Mouse (Mus musculus) embryo, embryonic 9.5 days (tissue): Measurements from ENCODE around the gene Ltbp3.
A peak's percentile ranks its signal among the peaks of the same experiment; 100 is the strongest.

ENCODE experiments used
- DNase-seq: peaks from one replicate; pipeline ENCODE4 v3.0.0-alpha.2; 2017; ENCODE audit errors: extremely low spot score

Ltbp3 gene

DNA sequence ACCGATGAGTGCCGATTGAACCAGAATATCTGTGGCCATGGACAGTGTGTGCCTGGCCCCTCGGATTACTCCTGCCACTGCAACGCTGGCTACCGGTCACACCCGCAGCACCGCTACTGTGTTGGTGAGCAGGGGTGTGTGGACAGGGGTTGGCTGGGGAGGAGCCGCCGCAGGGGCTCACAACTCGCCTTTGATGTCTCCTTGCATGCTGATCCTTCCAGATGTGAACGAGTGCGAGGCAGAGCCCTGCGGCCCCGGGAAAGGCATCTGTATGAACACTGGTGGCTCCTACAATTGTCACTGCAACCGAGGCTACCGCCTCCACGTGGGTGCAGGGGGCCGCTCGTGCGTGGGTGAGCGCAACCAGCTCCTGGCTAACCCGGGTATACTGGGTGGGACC lies 10.2 kb downstream of the Ltbp3 start:
- DNase-seq = no peak

DNA sequence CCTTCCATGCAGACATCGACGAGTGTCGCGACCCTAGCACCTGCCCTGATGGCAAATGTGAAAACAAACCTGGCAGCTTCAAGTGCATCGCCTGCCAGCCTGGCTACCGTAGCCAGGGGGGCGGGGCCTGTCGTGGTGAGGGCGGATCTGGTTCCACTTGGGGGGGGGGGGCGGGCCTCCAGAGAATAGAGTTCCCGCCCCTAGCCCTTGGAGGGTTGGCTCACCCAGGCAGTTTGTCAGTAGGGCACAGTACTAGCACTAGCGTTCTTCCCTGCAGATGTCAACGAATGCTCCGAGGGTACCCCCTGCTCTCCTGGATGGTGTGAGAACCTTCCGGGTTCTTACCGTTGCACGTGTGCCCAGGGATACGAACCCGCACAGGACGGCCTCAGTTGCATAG lies 11.0 kb downstream of the Ltbp3 start:
- DNase-seq = peak; percentile 30

DNA sequence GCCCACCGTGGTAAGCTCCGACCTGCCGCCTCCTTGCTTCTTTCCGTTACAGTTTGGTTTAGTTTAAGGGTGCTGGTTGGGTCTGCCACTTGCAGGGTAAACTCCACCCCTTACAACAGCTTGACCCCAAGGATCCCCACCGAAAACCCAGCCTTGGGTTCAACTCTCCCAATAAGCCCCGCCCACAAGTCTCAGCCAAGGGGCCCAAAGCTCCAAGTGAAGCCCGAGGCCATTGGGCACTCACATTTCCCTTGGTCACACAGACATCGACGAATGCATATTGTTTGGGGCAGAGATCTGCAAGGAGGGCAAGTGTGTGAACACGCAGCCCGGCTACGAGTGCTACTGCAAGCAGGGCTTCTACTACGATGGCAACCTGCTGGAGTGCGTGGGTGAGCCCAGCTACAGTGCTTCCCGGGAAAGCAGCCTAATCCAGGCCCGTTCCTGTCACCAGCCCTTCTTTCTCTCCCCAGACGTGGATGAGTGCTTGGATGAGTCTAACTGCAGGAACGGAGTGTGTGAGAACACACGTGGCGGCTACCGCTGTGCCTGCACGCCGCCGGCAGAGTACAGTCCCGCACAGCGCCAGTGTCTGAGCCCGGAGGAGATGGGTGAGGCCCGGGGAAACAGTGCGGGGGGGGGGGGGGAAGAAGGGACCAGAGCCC lies 15.7 kb downstream of the Ltbp3 start:
- DNase-seq = peak; percentile 33

DNA sequence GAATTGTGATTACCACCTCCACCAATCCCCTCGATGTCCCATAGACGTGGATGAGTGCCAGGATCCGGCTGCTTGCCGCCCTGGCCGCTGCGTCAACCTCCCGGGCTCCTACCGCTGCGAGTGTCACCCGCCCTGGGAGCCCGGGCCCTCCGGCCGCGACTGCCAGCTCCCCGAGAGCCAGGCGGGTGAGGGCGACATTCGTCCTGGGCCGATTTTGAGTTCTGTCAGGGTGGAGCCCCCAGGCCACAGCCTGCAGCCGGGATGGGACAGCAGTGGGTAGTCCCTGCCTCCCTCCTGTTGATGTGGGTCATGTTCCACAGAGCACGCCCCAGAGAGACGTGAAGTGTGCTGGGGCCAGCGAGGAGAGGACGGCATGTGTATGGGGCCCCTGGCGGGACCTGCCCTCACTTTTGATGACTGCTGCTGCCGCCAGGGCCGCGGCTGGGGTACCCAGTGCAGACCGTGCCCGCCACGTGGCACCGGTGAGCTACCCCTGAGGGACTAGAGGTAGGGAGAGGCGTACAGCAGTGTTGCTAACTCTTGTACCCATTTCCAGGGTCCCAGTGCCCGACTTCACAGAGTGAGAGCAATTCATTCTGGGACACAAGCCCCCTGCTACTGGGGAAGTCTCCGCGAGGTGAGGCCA lies 16.4 kb downstream of the Ltbp3 start:
- DNase-seq = peak; percentile 23

DNA sequence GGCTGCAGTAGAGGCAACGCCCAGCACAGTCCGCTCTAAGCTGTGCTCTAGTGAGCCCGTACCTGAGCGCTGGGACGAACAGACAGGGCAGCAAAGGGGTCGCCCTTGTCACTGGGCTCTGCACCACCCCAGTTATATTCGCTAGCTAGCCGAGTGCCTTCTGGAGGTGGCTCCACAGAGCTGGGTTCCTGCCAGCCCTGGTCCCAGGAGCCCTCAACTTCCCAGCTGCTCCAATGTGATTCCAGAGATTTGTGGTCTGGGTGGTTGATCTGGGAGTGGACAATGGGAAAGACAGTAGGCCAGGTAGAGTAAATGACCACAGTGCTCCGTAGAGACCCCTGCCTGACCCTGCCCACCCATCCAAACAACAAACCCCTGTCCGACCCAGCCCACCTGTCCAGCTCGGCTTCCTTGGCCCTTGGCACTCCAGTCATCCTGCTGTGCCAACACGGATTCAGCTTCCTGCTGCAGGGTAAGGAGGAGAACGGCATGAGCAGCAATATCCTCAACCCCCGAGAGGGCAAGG lies 18.2 kb downstream of the Ltbp3 start:
- no peak for DNase-seq

DNA sequence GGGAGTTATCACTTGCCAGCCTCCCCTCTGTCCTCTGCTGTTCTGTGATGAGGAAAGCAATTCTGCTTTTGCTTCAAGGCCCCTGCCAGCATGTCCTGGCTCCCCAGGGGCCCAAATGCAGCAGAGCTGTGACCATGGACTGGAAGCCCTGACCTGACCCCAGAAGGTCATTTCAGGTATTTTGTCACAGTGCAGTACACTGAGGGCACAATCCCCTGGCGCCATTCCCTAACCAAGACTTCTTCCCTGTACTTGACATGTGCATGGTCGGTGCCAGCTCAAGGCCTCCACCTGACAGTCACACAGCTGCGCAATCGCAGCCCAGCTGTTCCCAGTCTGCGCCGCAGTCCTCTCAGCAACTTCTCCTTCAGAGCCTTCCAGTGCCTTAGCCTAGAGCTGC lies 22.5 kb downstream of the Ltbp3 start:
- no peak for DNase-seq

DNA sequence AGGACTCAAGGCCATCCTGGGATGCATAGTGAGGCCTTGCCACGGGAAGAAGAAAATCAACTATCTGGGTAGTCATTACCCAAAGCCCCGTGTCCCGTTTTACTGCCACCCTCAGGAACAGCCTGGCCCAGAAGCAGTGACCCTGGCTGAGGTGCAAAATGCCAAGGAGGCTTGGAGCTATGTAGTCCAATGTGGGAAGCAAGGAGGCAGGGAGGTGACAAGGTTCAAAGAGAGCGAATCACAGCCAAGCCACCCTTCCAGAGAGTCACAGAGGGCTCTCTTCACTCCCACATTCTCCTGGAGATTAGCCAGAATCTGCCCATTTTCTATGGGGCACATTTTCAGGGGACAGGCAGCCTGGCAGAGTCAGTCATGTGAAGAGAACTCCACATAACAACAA lies 26.6 kb downstream of the Ltbp3 start:
- DNase-seq = no peak

DNA sequence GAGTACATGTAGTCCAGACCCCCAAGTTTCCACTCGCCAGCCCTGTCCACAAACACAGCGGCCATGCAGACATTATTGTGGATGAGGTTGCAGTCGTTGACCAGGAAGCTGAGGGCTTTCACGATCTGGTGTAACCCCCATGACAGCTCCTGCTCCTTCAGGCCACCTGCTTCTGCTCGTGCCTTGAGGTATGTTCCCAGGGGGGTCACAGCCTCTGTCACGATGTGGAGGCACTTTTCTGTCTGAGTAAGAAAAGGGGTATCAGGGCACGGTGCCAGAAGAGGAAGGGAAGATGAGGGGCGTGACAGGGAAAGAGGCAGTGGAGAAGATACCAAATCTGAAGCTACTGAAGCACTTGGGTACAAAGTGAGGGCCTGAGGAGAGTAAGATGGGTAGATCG lies 29.6 kb downstream of the Ltbp3 start:
- no peak for DNase-seq

DNA sequence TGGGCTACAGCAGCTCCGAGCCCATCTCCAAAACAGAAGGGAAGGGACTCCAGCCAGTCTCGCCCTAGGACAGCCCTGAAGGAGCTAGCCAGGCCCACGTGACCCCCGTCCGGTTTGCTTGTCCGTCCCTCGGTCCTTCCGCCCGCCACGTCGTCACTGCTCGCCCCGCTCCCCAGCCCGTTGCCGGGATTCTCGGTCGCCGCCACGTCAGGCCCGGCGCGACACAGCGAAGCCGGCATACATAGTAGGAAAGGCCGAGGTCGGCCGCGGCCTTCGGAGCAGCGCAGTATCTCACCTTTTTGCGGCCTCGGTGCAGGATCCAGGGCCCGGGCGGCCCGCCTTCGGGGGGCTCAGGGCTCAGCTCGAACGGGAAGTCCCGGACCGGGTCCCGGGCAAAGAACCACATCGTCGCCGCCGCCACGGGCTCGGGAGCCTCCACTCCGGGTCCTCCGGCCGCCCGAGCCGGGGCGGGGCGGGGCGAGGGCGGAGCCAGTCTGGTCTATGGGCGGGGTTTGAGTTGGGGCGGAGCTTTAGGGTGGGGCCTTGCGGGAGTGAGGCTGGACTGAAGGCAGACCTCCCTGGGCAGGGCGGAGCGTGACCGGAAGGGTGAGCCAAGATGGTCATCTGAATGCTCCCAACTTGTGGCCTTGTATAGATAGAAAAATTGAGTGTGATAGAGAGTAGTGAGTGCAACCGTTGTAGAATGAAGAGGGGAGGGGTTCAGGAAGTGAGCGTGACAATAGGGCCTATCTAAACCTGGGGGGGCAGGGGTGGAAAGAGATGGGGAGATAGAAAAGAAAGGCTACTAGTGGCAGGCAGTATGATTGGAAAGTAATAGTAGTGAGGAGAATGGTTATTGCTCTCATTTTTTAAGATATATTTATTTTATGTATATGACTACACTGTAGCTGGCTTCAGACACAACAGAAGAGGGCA lies 30.5 kb downstream of the Ltbp3 start, which contains the start of gene Scyl1:
Scyl1 (minus strand) TSS at position 495 of the 936 bp plus-strand sequence.
- peak; percentile 99 for DNase-seq

DNA sequence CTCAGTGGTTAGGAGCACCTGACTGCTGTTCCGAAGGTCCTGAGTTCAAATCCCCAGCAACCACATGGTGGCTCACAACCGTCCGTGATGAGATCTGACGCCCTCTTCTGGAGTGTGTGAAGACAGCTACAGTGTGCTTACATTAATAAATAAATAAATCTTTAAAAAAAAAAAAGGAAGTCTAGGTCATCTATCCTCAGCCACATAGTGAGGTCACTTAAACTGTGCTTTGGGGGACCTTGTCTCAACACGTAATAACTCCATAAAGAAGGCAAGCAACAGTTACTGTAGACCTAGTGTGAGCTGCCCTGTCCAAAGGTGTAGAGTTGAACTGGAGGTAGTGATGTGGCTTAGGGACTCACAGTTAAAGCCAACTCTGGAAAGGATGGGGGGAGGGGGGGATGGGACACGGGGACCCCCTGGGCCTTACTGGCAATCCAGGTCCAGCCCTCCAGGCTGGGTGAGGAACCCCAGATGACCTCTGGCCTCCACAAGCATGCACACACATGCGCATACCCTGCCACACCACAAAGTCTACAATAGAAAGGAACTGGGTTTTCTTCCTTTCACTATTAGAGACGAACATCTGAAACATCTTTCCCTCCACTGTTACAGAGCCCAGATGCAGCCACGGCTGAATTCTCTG lies 36.8 kb downstream of the Ltbp3 start:
- no peak for DNase-seq

DNA sequence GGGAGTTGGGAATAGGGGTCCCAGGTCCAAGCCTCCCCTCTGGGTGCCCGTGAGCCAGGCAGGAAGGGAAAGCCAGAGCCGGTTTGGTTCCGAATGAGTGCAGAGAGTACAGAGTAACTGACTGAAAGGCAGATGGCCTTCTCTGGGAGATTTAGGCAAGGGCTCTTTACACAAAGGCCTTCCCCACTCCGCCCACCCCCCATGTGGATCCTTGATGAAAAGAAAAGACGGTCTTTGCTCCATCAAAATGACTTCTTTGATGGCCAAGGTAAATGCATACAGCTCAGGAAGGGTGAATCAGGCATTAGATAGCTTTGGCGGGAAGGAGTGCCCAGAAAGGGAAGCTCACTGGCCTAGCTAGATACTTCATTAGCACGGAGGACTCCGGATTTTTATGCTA lies 37.6 kb downstream of the Ltbp3 start:
- no peak for DNase-seq

DNA sequence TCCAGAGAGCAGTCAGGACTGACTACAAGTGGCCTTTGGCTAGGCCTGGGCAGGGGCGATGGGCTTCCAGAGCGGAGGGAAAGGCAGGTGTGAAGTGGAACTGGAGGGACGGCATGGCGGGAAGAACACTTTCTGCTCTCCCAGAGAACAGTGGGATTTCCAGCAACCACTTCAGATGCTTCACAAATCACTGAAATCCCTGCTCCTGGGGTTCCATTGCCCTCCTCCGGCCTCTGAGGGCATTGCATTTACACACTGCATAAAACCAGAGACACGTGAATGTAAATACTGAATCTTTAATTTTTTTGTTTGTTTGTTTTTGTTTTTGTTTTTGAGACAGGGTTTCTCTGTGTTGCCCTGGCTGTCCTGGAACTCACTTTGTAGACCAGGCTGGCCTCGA lies 39.5 kb downstream of the Ltbp3 start:
- no peak for DNase-seq

DNA sequence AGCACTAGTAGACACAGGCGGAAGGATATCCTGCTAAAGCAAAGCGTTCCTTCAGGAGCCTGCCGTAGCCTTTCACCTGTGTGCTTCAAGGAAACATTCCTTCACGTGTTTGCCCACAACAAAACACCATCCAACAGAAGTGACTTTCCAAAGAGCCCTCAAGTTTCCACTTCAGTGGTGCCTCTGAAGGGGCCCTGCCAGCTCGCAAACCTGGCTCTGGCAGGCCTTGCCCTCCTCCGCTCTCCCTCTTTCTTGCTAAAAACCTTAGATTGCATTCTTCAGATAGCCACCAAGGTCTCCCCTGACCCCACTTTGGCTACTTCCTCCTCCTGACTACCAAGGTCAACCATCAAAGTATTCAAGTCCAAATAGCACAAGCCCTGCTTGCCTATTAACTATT lies 40.8 kb downstream of the Ltbp3 start:
- DNase-seq = no peak

DNA sequence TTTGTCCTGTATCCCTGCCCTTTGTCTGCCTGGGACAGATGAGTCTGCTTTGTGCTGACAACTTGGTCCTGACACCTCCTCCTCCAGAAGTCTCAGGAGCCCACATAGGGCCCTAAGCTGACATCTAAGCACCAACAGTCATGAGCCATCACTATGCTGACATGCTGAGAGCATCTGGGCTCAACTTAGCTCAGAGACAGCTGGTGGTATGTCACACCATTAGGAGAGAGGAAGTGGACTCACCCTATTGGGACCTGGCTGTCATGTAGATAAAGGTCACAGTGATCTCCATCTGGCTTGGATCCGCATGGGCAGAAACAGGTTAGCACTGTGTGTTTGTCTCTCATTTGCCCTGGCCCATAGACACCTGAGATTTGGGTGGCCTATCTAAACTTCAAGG lies 41.4 kb downstream of the Ltbp3 start:
- no peak for DNase-seq

DNA sequence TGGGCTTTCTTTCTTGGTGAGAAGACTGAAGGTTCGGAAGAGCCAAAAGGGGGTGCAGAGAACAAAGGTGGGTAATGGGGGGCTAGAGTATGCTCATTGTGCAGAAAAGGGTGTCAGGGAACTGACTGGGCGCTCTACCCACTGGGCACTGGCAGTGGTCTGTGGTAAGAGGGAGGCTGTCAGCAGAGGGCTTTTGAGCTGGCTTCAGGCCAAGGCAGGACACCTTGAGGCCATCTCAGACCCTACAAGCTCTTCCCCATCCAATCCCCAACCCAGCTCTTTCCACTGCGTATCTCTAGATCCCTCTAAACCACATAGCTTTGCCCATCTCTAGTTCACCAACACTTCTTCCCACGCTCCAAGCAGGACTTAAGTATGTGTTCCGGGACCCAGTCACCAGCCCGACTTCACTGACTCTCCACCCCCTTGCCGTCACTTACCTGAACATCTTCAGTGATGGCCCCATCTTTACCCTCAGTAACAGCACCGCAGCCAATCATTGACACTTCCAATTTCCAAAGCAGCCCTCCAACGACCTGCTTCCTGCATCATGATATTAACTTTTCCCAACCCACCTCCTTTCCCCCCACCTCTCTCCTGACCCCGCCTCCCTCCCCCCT lies 44.4 kb downstream of the Ltbp3 start:
- DNase-seq = no peak

DNA sequence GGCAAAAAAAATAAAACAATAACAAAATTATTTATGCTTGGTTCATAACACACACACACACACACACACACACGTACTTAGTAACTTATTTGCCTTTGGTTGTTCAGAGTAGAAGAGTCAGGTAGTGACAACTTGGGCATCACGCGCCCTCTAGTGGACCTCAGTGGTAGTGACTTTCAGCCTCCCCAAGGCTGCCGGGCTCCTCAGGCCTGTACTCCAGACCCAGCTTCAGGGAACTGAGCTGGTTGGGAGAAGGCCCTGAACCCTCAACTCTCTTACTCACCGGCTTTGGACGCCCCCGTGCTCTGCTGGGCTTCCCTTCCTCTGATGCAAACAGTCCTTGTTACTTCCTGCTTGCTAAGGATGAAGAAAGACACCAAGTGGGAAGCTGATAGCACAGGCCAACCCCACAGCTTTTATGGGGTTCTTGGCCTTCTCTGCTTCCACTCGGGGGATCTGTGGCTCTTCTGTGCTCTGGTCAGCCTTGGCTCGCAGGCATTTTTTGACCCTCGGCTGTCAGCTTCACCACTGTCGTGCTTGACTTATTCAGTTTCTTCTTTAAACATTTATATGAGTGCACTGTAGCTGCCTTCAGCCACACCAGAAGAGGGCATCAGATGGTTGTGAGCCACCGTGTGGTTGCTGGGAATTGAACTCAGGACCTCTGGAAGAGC lies 45.9 kb downstream of the Ltbp3 start:
- DNase-seq = peak; percentile 89

DNA sequence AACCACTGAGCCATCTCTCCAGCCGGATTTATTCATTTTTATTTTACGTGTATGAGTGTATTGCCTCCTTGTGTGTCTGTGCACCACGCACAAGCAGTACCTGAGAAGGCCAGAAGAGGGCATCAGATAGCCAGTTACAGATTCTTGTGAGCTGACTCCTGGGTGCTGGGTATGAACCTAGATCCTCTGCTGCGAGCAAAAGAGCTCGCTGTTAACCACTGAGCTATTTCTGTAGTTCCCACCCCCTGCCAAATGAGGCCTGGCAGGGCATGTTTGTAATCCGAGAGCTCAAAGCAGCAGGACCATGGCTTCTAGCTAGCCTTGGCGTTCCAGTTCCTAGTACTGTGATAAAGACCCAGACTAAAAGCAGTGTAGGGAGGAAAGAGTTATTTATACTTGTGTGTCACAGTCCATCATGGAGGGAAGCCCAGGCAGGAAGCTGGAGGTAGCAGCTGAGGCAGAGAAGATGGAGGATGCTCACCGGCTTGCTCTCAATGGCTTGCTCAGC lies 46.5 kb downstream of the Ltbp3 start:
- DNase-seq = peak; percentile 86

DNA sequence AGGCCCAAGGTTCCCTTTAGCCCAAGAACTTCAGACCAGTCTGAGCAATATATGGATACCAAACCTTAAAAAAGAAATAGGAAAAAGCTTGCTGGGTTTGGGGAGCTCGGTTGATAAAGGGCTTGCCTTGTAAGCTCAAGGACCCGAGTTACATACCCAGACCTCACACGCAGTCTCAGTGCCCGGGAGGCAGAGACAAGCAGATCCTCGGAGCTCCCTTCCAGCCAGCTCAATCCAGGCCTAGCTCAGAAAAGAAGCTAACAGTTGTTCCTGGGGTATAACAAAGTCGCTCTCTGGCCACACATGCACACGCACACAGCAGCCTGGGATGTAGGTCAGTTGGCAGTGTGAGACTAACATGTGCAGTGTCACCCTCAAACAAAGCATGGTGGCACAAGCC lies 47.2 kb downstream of the Ltbp3 start:
- no peak for DNase-seq

DNA sequence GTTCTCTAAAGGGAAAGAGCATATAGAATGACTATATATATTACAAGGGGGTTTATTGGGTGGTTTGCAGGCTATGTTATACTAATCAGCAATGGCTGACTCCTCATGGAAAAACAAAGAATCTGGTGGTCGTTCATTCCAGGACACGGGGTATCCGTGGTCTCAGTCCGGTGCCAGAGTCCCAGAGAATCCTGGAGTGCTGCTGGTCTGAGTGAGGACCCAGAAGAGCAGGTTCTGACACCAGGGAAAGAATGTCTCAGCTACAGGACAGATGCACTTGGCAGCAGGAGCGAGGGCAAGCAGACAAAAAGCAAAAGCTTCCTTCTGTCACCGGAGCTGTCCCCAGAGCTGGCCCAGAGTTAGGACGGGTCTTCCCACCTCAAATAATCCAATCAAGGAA lies 47.9 kb downstream of the Ltbp3 start:
- no peak for DNase-seq

DNA sequence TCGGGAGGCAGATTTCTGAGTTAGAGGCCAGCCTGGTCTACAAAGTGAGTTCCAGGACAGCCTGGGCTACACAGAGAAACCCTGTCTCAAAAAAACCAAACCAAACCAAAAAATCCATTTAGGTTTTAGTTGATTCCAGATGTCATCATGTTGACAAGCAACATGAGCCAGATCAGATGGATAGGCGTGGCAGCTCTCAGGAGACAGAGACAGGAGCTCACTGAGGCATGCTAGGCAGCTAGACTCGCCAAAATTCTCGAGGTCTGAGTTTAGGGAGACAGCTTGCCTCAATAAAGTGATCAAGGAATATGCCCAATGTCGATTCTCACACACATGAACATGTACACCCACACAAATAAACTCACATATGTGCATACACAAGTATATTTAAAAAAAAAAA lies 48.4 kb downstream of the Ltbp3 start:
- DNase-seq = no peak

DNA sequence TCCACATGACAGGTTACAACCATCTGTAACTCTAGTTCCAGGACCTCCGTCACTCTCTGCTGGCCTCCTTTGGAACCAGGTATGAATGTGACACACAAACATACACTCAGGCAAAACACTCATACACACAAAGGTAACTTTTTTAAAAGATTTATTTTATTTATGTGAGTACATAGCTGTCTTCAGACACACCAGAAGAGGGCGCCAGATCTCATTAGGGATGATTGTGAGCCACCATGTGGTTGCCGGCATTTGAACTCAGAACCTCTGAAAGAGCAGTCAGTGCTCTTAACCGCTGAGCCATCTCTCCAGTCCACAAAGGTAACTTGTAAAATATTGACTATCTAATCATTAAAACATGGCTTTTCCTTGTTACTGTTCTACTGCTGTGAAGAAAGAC lies 50.6 kb downstream of the Ltbp3 start:
- DNase-seq = no peak
